Mouse (Mus musculus) embryo, embryonic 11.5 days (tissue): ENCODE measurements around the gene Amfr.

Experiments
- DNase-seq: peaks from one replicate; pipeline ENCODE4 v3.0.0-alpha.2; 2012; ENCODE audit warnings: low read depth, low spot score

The Amfr gene

GRCm38 (mm10) chr8:93981679-93982215 lies 30.9 kb downstream of the Amfr start:
- no peak for DNase-seq

GRCm38 (mm10) chr8:93980141-93980540 lies 32.5 kb downstream of the Amfr start:
- no peak for DNase-seq

- no peak for DNase-seq
These were observed 36.0 kb downstream of the Amfr start for GRCm38 (mm10) chr8:93976446-93977211.

- no peak for DNase-seq
These were observed 37.3 kb downstream of the Amfr start for GRCm38 (mm10) chr8:93975358-93975757.

- no peak for DNase-seq
These were observed 37.9 kb downstream of the Amfr start for GRCm38 (mm10) chr8:93974602-93975186.

GRCm38 (mm10) chr8:93973831-93974375 lies 38.7 kb downstream of the Amfr start:
- DNase-seq = no peak

GRCm38 (mm10) chr8:93972971-93973734 lies 39.5 kb downstream of the Amfr start:
- no peak for DNase-seq

- DNase-seq = no peak
These were observed 40.4 kb downstream of the Amfr start for GRCm38 (mm10) chr8:93972211-93972610.

- DNase-seq = no peak
These were observed 41.2 kb downstream of the Amfr start for GRCm38 (mm10) chr8:93971451-93971850.

- no peak for DNase-seq
These were observed 42.9 kb downstream of the Amfr start for GRCm38 (mm10) chr8:93969626-93970340.

- DNase-seq = no peak
These were observed 44.3 kb downstream of the Amfr start for GRCm38 (mm10) chr8:93968293-93968692.

- no peak for DNase-seq
These were observed 51.7 kb downstream of the Amfr start for GRCm38 (mm10) chr8:93960909-93961308.

- no peak for DNase-seq
These were observed 54.2 kb downstream of the Amfr start for GRCm38 (mm10) chr8:93958402-93958801.

GRCm38 (mm10) chr8:93952511-93952910 lies 60.1 kb downstream of the Amfr start:
- DNase-seq = no peak

GRCm38 (mm10) chr8:93950133-93950532 lies 62.5 kb downstream of the Amfr start:
- DNase-seq = no peak

- no peak for DNase-seq
These were observed 66.2 kb downstream of the Amfr start for GRCm38 (mm10) chr8:93946397-93946796.

GRCm38 (mm10) chr8:93945781-93946180 lies 66.9 kb downstream of the Amfr start:
- DNase-seq = no peak

GRCm38 (mm10) chr8:93941636-93942054 lies 71.0 kb downstream of the Amfr start:
- DNase-seq = no peak

- DNase-seq = no peak
These were observed 71.9 kb downstream of the Amfr start for GRCm38 (mm10) chr8:93940542-93941423.

- DNase-seq = no peak
These were observed 74.4 kb downstream of the Amfr start for GRCm38 (mm10) chr8:93938193-93938592.
